Mouse (Mus musculus): ENCODE measurements around the gene Igsf9b. TPM values are rescaled to one million over a fixed set of nuclear protein-coding genes. Genes with fewer than 3 reads are reported as not detected.

The Igsf9b gene
- polyA plus RNA-seq, 1 experiment from 2014 or later: 0.05 TPM

DNA sequence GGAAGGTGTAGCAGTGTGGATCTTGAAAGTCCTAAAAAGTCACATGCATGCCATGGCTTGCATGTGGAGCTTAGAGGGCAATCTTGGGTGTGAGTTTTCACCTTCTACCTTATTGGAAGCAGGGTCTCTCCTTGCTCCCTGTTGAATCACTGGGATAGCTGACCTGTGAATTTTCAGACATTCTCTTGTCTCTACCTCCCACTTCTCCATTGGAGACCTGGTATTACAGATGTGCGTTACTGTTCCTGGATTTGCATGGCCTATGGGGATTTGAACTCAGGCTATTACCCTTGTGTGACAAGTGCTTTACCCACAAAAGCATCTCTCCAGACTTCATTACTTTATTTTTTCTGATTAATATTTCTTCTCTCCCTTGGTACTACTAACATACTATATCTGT, 26.1 kb upstream of the Igsf9b start:
- Histone ChIP-seq H3K9me3 (replicated peaks) (no peaks in the 10 kb centered on the region), H3K4me3 (replicated peaks) (no peak overlapping the region), H3K4me2 (no peak overlapping the region), H3K4me1 (replicated peaks) (no peaks in the 10 kb centered on the region), H3K9ac (no peak overlapping the region), H3K27me3 (no peaks in the 10 kb centered on the region), H3K36me3 (replicated peaks) (no peaks in the 10 kb centered on the region), H3K27ac (replicated peaks) (no peak overlapping the region)
- ATAC-seq (ENCODE audit: insufficient read depth): no peak
- 71% methylated on average over 1 of the region's 1 CpGs for WGBS (ENCODE audit: insufficient replicate concordance)

DNA sequence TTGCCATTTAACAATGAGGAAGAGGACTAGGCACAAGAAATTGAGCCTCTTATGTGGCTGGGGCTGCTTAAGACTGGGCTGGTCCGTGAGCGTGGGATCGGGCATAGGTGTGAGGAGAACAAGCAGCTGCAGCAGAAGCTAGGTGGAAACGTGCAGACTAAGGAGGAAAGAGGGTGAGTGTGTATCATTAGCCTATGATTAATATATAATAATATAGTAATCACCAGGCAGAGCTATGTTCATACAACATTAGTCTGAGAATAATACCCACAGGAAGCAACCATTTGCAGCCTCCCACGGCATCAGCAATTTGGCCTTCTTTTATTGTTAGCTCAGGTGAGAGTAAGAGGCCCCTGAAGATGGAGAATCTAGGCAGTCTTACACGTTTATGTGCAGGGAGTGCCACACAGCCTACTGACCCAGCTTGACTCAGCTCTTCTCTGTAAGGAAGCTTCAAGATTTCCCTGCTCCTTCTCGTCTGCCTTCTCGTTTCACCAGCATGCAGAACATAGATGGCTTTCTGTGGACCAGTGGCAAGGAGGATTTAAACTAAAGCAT, 22.6 kb upstream of the Igsf9b start:
- Histone ChIP-seq H3K4me2 (no peak overlapping the region), H3K9me3 (replicated peaks) (no peaks in the 10 kb centered on the region), H3K27ac (replicated peaks) (no peak overlapping the region), H3K27me3 (no peaks in the 10 kb centered on the region), H3K4me1 (replicated peaks) (no peaks in the 10 kb centered on the region), H3K9ac (no peak overlapping the region), H3K36me3 (replicated peaks) (no peaks in the 10 kb centered on the region), H3K4me3 (replicated peaks) (no peak overlapping the region)
- 50% methylated on average over 8 of the region's 8 CpGs for WGBS (ENCODE audit: insufficient replicate concordance)
- ATAC-seq (ENCODE audit: insufficient read depth): no peak

DNA sequence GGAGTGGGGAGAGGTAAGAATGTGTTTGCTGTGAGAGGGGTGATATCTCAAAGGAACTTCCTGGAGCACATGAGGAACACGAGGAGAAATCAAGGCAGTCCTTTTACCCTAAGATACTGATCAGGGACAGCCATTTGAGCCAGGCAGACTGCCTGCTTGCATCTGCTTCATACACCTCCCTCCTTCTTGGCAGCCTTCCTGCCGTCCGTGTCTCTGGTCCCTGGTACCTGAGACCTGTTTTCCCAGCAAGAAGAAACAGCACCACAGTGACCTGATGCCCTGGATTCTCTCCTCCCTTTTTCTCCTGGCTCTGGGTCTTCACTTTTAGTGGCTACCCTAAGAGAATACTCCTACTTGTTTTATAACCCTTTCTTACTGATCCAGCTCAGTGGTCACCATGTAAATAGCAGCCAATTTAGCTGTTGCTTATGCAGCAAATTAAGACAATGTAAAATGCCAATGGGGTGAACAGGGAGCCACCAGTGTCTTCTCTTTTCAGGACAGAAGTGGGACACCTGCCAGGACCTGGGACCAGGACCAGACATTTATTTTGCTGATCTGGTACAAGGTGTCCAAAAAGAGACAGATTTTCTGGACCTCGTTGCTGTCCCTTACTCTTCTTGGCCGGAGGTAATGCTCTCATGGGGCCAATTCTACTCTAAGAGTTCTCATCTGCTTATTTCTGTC, 21.5 kb upstream of the Igsf9b start:
- H3K4me3 ChIP-seq (replicated peaks): no peak overlapping the region
- H3K9ac ChIP-seq: no peak overlapping the region
- ATAC-seq (ENCODE audit: insufficient read depth): no peak
- no peak overlapping the region for H3K4me2 ChIP-seq
- H3K36me3 ChIP-seq (replicated peaks): no peaks in the 10 kb centered on the region
- H3K27ac ChIP-seq (replicated peaks): no peak overlapping the region
- H3K27me3 ChIP-seq: no peaks in the 10 kb centered on the region
- H3K9me3 ChIP-seq (replicated peaks): no peaks in the 10 kb centered on the region
- WGBS (ENCODE audit: insufficient replicate concordance): 42% methylated on average over 5 of the region's 5 CpGs
- no peaks in the 10 kb centered on the region for H3K4me1 ChIP-seq (replicated peaks)

DNA sequence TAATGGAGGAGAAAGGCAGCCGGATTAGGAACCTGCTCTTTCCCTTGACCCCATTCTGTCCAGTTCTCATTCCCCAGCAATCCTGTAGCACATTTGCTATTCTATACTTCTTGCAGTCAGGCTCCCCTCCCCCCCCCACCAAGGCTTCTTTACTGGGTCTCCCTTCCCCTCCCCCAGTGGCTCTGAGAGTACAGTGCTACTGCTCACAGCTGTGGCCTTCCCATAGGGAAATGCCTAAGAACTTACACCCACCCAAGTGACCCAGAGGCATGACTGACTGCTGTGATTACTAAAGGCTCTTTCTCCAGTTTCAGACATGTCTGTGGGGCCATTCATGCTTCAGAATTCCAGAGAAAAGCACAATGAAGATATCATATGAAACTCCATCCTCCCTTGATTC, 20.0 kb upstream of the Igsf9b start:
- Histone ChIP-seq H3K4me1 (replicated peaks) (no peaks in the 10 kb centered on the region), H3K27ac (replicated peaks) (no peak overlapping the region), H3K36me3 (replicated peaks) (no peaks in the 10 kb centered on the region), H3K9me3 (replicated peaks) (no peaks in the 10 kb centered on the region), H3K4me3 (replicated peaks) (no peak overlapping the region), H3K4me2 (no peak overlapping the region), H3K9ac (no peak overlapping the region), H3K27me3 (no peaks in the 10 kb centered on the region)
- WGBS (ENCODE audit: insufficient replicate concordance): 50% methylated on average over 1 of the region's 1 CpGs
- ATAC-seq (ENCODE audit: insufficient read depth): no peak

DNA sequence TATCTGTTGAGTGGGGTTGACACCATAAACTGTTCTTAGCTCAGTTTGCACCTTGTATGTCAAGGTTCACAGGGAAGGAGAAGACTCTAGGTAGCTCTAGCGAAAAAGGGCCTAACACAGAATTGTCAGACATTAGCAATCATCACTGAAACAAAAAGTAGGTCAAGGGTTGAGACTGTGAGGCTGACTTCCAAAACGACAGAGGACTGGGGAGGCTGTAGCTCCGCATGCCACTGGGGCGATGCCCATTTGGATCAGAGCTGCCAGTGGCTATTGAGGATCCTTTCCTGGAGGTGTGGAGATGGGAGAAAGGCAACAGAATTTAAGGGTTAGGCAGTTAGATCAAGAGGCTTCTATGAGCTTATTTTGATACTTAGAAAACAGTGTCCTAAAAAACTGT, 18.0 kb upstream of the Igsf9b start:
- no peaks in the 10 kb centered on the region for H3K9me3 ChIP-seq (replicated peaks)
- no peak overlapping the region for H3K4me2 ChIP-seq
- H3K9ac ChIP-seq: no peak overlapping the region
- H3K36me3 ChIP-seq (replicated peaks): no peaks in the 10 kb centered on the region
- no peaks in the 10 kb centered on the region for H3K4me1 ChIP-seq (replicated peaks)
- H3K4me3 ChIP-seq (replicated peaks): no peak overlapping the region
- no peak overlapping the region for H3K27ac ChIP-seq (replicated peaks)
- ATAC-seq (ENCODE audit: insufficient read depth): no peak
- H3K27me3 ChIP-seq: no peaks in the 10 kb centered on the region; the same call in 1 of the 2 replicates
- 54% methylated on average over 4 of the region's 4 CpGs for WGBS (ENCODE audit: insufficient replicate concordance)

DNA sequence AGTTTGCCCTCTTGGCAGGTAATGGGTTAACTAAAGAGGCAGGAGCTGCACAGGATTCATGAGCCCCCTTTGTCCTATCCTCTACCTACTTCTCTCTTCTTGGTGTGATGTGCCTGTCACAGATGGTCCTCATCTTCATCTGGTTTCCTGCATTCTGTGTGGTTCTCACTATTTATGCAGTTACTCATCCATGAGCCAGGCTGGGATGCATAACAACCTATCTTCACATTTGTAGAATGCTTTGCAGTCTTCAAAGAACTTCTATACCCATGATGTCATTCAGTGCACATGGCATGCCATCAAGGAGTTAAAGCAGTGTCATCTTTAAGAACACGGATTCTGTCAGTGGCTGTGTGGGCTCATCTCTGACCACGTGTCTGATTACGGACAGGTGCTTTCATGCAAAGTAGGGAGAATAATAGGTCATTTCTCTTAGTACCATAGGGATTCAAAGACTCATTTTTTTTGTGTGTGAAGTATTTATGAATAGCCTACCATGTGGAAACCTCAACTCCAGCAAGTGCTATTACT, 13.2 kb upstream of the Igsf9b start:
- no peaks in the 10 kb centered on the region; the same call in 1 of the 2 replicates for H3K27me3 ChIP-seq
- no peaks in the 10 kb centered on the region for H3K9me3 ChIP-seq (replicated peaks)
- 58% methylated on average over 3 of the region's 3 CpGs for WGBS (ENCODE audit: insufficient replicate concordance)
- H3K4me2 ChIP-seq: no peak overlapping the region
- H3K27ac ChIP-seq (replicated peaks): no peak overlapping the region
- no peak for ATAC-seq (ENCODE audit: insufficient read depth)
- H3K36me3 ChIP-seq (replicated peaks): no peaks in the 10 kb centered on the region
- no peaks in the 10 kb centered on the region for H3K4me1 ChIP-seq (replicated peaks)
- H3K9ac ChIP-seq: no peak overlapping the region
- no peak overlapping the region for H3K4me3 ChIP-seq (replicated peaks)

DNA sequence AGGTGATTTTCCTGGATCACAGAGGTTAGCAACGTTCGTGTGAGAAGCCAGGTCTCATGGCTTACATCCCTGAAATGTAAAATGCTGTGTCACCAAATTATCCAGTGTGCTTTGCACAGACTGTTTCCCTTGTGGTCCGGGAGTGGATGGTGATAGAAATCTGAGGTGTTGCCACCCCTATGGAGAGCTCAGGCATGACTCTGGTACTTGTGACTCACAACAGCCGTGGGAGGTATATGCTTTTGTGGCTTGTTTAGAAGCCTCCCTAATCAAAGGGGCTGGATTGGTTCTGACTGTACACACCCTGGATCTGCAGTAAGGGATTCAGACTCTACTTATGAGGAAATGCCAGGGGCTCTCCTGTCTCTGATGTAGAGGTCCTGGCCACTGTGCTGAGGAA, 12.7 kb upstream of the Igsf9b start:
- no peak overlapping the region for H3K4me2 ChIP-seq
- no peak overlapping the region for H3K4me3 ChIP-seq (replicated peaks)
- no peak for ATAC-seq (ENCODE audit: insufficient read depth)
- no peaks in the 10 kb centered on the region for H3K4me1 ChIP-seq (replicated peaks)
- H3K36me3 ChIP-seq (replicated peaks): no peaks in the 10 kb centered on the region
- H3K27ac ChIP-seq (replicated peaks): no peak overlapping the region
- no peaks in the 10 kb centered on the region; the same call in 1 of the 2 replicates for H3K27me3 ChIP-seq
- no peak overlapping the region for H3K9ac ChIP-seq
- no peaks in the 10 kb centered on the region for H3K9me3 ChIP-seq (replicated peaks)
- 56% methylated on average over 4 of the region's 4 CpGs for WGBS (ENCODE audit: insufficient replicate concordance)

DNA sequence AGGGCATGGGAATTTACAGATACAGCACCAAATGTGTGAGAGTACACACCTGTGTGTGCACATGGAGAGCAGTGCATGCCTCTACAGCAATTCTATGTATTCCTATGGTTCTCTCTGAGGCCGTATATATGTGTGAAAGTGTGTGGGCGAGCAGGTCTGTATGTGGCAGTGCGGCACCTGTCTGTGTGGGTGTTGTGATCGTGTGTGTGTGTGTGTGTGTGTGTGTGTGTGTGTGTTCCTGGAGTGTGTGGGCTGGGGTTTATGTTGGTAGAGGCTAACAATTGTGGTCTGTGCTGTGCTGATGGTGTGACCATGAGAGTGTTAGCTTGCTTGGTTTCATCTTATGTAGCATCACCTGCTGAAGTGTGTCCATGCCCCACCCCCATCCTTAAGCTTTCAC, 12.1 kb upstream of the Igsf9b start:
- no peak overlapping the region for H3K4me2 ChIP-seq
- no peaks in the 10 kb centered on the region; the same call in 1 of the 2 replicates for H3K27me3 ChIP-seq
- no peak overlapping the region for H3K4me3 ChIP-seq (replicated peaks)
- no peak overlapping the region for H3K27ac ChIP-seq (replicated peaks)
- WGBS (ENCODE audit: insufficient replicate concordance): 56% methylated on average over 4 of the region's 4 CpGs
- no peaks in the 10 kb centered on the region for H3K36me3 ChIP-seq (replicated peaks)
- ATAC-seq (ENCODE audit: insufficient read depth): no peak
- no peaks in the 10 kb centered on the region for H3K9me3 ChIP-seq (replicated peaks)
- H3K9ac ChIP-seq: no peak overlapping the region
- no peaks in the 10 kb centered on the region for H3K4me1 ChIP-seq (replicated peaks)

DNA sequence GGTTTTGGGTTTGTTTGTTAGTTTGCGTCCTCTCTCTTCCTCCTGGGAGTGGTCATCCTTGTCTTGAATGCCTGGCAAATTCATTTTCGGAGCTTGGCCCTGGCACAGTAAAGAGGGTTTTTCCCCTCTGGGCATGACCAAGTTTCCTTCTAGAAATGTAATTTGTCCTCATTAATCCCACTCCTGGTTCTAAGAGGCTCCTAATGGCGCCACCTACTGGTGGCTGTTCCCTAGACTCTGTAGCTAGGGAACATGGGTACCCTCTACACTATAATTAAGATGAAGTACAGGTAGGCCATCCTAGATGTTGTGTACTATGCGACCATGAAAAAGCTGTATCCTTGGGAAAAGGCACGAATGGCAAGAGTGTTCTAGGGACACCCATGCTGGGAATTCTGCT, 11.6 kb upstream of the Igsf9b start:
- no peak for ATAC-seq (ENCODE audit: insufficient read depth)
- Histone ChIP-seq H3K27ac (replicated peaks) (no peak overlapping the region), H3K9ac (no peak overlapping the region), H3K4me1 (replicated peaks) (no peaks in the 10 kb centered on the region), H3K36me3 (replicated peaks) (no peaks in the 10 kb centered on the region), H3K27me3 (no peaks in the 10 kb centered on the region; the same call in 1 of the 2 replicates), H3K4me2 (no peak overlapping the region), H3K4me3 (replicated peaks) (no peak overlapping the region), H3K9me3 (replicated peaks) (no peaks in the 10 kb centered on the region)
- WGBS (ENCODE audit: insufficient replicate concordance): 19% methylated on average over 5 of the region's 5 CpGs

DNA sequence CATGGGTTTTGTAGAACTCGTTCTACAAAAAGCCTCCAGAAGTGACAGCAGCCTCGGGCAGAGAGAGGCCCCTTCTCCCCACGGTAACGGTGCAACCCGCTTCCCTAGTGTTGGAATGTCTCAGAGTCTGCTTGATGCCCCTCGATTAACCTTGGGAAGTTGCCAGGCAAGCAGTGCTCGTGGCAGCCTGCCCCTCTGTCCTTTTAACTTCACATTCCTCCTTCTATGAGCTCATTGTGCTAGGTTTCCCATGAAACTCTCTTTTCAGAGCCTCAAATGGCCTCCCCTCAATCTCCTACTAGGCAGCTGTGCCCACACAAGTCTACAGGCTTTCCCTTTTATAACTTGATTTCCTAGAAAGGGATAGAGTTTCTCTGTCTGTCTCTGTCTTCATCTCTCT, 10.6 kb upstream of the Igsf9b start:
- no peak for ATAC-seq (ENCODE audit: insufficient read depth)
- WGBS (ENCODE audit: insufficient replicate concordance): 35% methylated on average over 7 of the region's 7 CpGs
- Histone ChIP-seq H3K9ac (no peak overlapping the region), H3K27ac (replicated peaks) (no peak overlapping the region), H3K4me3 (replicated peaks) (no peak overlapping the region), H3K9me3 (replicated peaks) (no peaks in the 10 kb centered on the region), H3K4me1 (replicated peaks) (no peaks in the 10 kb centered on the region), H3K4me2 (no peak overlapping the region), H3K36me3 (replicated peaks) (no peaks in the 10 kb centered on the region), H3K27me3 (no peaks in the 10 kb centered on the region; the same call in 1 of the 2 replicates)

DNA sequence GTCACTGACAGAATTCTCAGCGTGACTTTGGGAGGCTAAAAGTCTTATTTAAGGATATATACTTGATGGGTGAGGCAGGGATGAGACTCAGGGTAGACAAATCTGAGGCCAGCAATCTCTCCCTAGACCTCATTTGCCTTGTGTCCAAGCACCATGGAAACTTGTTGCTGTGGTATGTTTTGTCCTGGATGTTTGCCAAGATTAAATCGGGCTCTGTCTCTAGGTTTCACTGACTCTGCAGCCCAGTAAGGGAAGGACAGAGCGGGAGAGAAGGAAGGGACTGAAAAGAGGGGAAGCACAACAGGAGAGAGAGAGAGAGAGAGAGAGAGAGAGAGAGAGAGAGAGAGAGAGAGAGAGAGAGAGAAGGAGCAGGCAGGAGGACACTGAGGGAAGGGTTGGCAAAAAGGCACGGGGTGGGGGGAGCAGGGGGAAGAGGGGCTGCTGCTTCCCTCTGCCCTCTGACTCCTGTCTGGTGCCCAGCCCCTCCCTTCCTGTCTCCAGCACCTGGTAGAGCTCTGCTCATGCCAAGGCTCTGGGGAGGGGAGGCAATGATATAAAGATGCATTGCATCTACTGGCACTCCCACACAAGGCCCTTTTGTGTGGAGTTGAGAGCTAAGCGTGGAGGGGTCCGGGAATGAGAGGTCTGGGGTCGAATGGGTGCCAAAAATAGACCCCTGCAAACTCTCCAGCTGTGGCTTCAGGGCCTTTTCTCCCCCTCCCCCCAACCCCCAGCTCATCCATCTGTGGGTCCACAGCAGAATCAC, 9.3 kb upstream of the Igsf9b start:
- no peak for ATAC-seq (ENCODE audit: insufficient read depth)
- Histone ChIP-seq H3K27ac (replicated peaks) (no peak overlapping the region), H3K9me3 (replicated peaks) (no peaks in the 10 kb centered on the region), H3K4me2 (no peak overlapping the region), H3K27me3 (no peaks in the 10 kb centered on the region; the same call in 1 of the 2 replicates), H3K4me1 (replicated peaks) (no peaks in the 10 kb centered on the region), H3K9ac (no peak overlapping the region), H3K4me3 (replicated peaks) (no peak overlapping the region), H3K36me3 (replicated peaks) (no peaks in the 10 kb centered on the region)
- WGBS (ENCODE audit: insufficient replicate concordance): 39% methylated on average over 7 of the region's 7 CpGs
